Mouse (Mus musculus) megakaryocyte, embryonic 14.5 days (primary cell): Measurements from ENCODE around the gene Pitpna. TPM values are rescaled to one million over a fixed set of nuclear protein-coding genes. Genes with fewer than 3 reads are reported as not detected.

ENCODE experiments used
- H3K27me3 ChIP-seq: replicated peaks from 2 replicates; pipeline ENCODE3; 2012; ENCODE audit warnings: inconsistent platforms
- H3K36me3 ChIP-seq: replicated peaks from 2 replicates; pipeline ENCODE3; 2012; ENCODE audit warnings: low read length, inconsistent platforms, mixed read lengths
- H3K4me1 ChIP-seq: 2 replicates; pipeline ENCODE4 v1.6.1; 2012; ENCODE audit warnings: inconsistent platforms
- H3K4me3 ChIP-seq: replicated peaks from 2 replicates; pipeline ENCODE3; 2012; ENCODE audit warnings: moderate library complexity, mild to moderate bottlenecking, inconsistent platforms
- H3K9me3 ChIP-seq: 2 replicates; pipeline ENCODE4 v1.6.1; 2012; ENCODE audit warnings: inconsistent platforms
- FLI1 ChIP-seq: IDR thresholded peaks from 2 replicates; pipeline ENCODE4 v1.6.1; 2012; ENCODE audit warnings: low read length, inconsistent platforms, mixed read lengths
- GATA1 ChIP-seq: IDR thresholded peaks from 3 replicates; pipeline ENCODE4 v1.6.1; 2012; ENCODE audit warnings: mixed read lengths, low read length, inconsistent platforms, borderline replicate concordance
- polyA plus RNA-seq: library from polyadenylated mRNA; stranded (reverse); fragments of >175 nt; gene quantifications from 2 replicates; pipeline ENCODE4 v1.2.3, GENCODE M21; 2012; ENCODE audit warnings: low replicate concordance; ENCODE audit not compliant: insufficient read depth

Gene Pitpna
- polyA plus RNA-seq = 28.3 and 62.8 TPM in 2 replicates

DNA sequence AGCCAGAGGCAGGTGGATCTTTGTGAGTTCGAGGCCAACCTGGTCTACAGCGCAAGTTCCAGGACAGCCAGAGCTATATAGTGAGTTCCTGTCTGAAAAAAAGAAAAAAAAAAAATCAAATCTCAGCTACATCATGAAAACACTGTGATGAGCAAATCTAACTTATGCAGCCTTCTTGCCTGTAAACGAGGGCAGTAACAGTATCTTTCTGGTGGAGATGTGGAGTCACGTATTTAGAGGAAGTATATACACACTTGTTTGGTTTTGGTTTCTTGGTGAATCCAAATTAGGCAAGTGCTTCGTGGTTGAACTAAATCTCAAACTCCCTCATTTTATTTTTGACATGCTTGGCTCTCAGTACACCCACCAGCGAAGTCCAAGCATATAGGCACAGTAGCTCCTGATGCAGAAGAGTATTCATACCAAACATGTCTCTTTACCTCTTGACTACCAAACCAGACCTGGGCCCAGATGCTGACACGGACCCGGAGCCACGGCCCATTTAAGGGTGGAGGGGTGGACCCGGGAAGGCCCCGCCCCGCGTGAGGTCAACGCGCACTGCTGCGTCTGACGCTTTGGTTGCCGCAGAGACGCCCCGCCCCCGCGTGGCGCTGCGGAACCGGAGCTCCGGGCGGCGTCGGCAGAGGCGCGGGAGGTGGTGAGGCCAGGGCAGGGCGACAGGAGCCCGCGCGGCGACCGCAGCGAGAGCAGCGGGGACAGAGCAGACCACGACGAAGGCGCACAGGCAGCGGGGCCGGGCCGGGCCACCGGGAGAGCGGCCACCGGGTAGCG is at the start of gene Pitpna:
Gene Pitpna, plus strand, starts transcription at position 605 of the 792 bp plus-strand sequence.
- H3K9me3 ChIP-seq = no peaks in the 10 kb centered on the region
- TF ChIP-seq FLI1 (no peak), GATA1 (no peak)
- peak within 1 kb of the TSS; percentile 99 for H3K4me3 ChIP-seq
- peaks cover 29% of the 10 kb centered on the region for H3K36me3 ChIP-seq
- no peaks in the 10 kb centered on the region for H3K27me3 ChIP-seq
- peaks cover 69% of the 10 kb centered on the region for H3K4me1 ChIP-seq

DNA sequence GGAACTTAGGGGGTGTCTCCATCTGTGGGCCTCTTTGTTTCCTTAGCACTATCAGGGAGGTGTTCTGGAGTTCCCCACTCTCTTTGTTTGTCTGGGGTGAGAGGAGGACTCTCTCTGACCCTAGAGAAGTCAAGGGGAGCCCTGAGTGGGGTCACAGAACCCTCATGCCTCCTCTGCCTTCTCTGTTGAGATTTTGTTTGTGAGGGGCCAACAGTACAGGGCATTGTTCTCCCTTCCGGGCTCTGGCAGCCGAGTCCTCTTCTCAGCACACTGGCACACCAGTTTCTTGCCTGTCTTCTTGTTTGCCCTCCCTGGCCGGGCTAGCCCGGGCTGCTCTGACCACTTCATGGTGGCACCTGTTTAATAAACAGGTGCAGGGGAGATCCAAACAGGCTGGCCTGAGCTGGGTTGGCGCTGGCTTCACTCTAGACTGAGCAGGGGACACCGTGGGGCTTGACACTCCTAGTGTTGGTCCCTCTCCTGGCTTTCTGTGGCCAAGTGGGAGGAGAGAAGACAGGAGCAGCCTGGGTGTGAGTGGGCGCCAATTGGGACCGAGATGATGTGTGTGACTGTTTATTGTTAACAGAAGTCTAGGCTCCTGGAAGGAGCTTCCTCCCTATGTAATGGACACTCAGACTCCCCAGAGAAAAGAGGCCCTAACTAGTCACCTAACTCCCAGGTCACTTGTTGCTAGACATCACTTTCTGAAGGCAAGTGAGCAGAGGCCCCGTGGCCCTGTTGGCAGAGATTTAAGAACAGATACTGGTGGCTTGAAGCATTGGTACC is 49.5 kb upstream of the Pitpna start:
- Histone ChIP-seq H3K27me3 (no peaks in the 10 kb centered on the region), H3K4me3 (peak overlapping the region; percentile 86), H3K9me3 (no peaks in the 10 kb centered on the region), H3K36me3 (peaks cover 85% of the 10 kb centered on the region), H3K4me1 (peaks cover 96% of the 10 kb centered on the region)
- no peak for TF ChIP-seq FLI1
- no peak for TF ChIP-seq GATA1

DNA sequence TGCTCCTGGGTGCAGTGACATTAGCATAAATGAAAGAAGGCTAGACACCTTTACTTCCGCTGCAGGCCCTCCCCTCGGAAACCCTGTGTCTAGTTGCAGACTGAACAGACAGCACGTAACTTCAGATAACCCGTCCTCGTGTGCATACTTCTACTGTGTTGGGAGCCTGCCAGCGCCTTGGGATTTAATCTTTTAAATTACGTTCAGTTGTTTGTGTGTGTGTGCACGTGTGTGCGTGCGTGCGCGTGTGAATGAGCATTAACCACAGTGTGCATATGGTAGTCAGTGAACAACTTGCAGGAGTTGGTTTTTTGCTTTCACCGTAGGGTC is 49.0 kb upstream of the Pitpna start:
- Histone ChIP-seq H3K36me3 (peaks cover 90% of the 10 kb centered on the region), H3K9me3 (no peaks in the 10 kb centered on the region), H3K4me3 (no peak overlapping the region), H3K4me1 (peaks cover 91% of the 10 kb centered on the region), H3K27me3 (no peaks in the 10 kb centered on the region)
- TF ChIP-seq FLI1 (no peak), GATA1 (no peak)

DNA sequence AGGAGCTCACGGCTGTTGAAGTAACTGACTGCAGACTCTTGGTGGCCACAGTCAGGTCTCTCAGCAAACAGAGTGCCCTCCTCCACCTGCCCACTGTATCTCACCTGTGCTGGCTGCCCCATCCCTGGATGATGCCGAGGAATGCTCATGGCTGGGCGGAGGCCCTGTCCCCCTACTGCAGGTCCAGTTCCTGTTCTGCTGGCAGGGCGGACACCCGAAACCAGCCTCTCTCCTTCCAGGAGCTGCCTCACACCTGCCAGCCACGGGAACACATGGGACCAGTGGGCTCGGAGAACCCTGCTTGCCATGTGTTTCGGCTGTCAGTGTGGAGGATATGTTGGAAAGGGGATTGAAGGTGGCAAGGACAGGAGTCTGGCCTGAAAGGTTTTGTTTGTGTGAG is 47.7 kb upstream of the Pitpna start:
- peaks cover 91% of the 10 kb centered on the region for H3K4me1 ChIP-seq
- H3K4me3 ChIP-seq = peak overlapping the region; percentile 78
- TF ChIP-seq FLI1 (no peak), GATA1 (no peak)
- H3K27me3 ChIP-seq = no peaks in the 10 kb centered on the region
- peaks cover 95% of the 10 kb centered on the region for H3K36me3 ChIP-seq
- no peaks in the 10 kb centered on the region for H3K9me3 ChIP-seq

DNA sequence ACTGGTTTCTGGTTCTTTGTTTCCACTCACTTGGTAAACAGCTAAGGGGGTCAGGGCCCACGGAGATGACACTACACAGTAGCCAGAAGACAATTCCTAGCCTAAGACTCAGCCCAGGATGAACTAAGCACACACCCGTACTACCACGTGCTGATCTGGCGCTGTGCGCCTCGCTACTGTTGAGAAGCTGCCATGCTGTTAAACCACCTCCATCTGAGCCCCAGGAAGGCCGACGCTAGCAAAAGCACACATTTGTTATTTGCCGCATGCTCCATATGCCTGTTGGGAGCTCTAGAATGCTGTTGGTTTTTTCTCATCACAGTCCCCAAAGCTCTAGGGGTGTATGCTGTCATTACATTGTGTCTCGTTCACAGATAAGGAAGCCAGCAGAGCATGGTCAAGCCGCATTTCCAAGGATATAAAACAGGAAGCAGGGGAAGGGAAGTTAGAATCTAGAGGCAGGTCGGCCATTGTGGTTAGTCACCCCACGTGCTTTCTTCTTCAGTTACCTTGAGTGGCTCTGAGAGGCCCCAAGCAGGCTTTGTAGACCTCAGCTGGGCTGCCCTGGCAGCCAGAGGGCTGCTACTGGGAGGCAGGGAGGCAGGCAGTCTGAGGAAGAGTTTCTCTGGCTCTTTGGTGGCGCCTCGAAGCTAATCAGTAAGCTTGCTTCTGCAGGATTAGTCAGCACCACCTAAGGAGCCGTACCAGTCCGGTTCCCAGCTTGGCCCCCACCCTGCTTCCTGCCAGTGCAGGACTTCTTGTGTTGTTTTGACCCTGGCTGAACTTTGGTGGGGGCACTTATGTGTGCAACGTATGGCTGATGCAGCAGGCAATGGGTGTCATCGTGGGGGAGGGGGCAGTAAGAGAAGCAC is 47.0 kb upstream of the Pitpna start:
- no peaks in the 10 kb centered on the region for H3K27me3 ChIP-seq
- TF ChIP-seq FLI1 (no peak), GATA1 (no peak)
- peak overlapping the region; percentile 84 for H3K4me3 ChIP-seq
- peaks cover 91% of the 10 kb centered on the region for H3K4me1 ChIP-seq
- H3K36me3 ChIP-seq = peaks cover 95% of the 10 kb centered on the region
- no peaks in the 10 kb centered on the region for H3K9me3 ChIP-seq

DNA sequence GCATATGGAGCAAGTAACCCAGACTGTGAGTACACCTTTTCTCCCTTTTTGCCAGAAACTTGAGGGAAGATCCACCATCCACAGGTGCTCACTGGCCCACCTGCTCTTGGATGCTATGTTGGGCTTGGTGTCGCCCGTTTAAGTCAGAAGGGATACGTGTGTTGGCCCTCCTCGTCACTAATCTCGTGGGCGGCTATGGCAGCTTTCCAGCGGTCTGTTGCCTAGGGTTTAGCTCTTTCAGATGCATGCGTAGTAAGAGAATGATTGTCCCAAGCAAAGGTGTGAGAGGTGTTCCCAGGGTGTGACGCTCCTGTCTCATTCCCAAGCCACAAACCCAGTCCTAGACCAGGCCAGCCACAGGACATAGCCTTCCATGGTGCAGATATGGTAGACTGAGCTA is 43.2 kb upstream of the Pitpna start:
- no peak overlapping the region for H3K4me3 ChIP-seq
- TF ChIP-seq FLI1 (no peak), GATA1 (no peak)
- H3K27me3 ChIP-seq = no peaks in the 10 kb centered on the region
- H3K4me1 ChIP-seq = peaks cover 83% of the 10 kb centered on the region
- H3K36me3 ChIP-seq = peaks cover 96% of the 10 kb centered on the region
- no peaks in the 10 kb centered on the region for H3K9me3 ChIP-seq

DNA sequence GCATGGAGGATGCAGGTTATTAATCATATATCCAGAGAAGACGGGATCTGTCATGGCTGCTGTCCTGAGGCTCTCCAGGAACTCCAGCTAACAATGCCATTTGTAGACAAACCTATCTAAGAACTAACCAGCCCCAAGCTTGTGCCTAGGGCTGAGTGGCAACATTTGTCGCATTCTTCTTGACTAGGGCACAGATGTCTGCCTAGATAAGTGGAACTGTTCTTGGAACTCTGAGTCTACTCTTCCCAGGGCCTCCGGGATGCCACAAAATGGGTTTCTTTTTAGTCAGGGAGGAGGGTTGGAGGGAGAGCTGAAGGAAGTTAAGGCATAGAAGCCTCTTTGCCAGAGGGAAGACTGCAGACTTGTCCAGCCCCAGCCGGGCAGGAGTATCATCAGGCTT is 41.8 kb upstream of the Pitpna start:
- TF ChIP-seq GATA1 (no peak), FLI1 (no peak)
- H3K4me1 ChIP-seq = peaks cover 81% of the 10 kb centered on the region
- no peaks in the 10 kb centered on the region for H3K27me3 ChIP-seq
- peaks cover 97% of the 10 kb centered on the region for H3K36me3 ChIP-seq
- H3K9me3 ChIP-seq = no peaks in the 10 kb centered on the region
- H3K4me3 ChIP-seq = peak overlapping the region; percentile 5

DNA sequence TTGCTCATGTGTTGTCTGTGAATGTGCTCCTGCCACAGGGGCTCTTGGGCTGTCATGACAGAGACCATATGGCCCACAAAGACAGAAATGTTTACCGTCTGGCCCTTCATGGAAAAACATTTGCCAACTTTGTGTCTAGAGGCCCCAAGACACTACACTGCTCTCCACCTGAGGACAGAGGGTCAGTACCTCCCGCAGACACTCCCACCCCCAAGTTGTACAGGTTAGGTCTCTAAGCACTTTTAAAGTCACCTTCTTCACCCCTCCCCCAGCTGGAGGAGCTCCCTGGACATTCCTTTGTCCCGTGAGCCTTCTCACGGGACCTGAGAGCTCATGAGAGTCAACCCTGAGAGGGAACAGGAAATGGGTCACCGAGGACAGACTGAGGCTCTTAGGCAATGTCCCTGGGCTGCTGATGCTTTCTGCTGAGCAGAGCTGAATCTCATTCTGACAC is 38.2 kb upstream of the Pitpna start:
- Histone ChIP-seq H3K27me3 (no peaks in the 10 kb centered on the region), H3K9me3 (no peaks in the 10 kb centered on the region), H3K4me3 (no peak overlapping the region), H3K36me3 (peaks cover 94% of the 10 kb centered on the region), H3K4me1 (peaks cover 73% of the 10 kb centered on the region)
- no peak for TF ChIP-seq FLI1
- no peak for TF ChIP-seq GATA1

DNA sequence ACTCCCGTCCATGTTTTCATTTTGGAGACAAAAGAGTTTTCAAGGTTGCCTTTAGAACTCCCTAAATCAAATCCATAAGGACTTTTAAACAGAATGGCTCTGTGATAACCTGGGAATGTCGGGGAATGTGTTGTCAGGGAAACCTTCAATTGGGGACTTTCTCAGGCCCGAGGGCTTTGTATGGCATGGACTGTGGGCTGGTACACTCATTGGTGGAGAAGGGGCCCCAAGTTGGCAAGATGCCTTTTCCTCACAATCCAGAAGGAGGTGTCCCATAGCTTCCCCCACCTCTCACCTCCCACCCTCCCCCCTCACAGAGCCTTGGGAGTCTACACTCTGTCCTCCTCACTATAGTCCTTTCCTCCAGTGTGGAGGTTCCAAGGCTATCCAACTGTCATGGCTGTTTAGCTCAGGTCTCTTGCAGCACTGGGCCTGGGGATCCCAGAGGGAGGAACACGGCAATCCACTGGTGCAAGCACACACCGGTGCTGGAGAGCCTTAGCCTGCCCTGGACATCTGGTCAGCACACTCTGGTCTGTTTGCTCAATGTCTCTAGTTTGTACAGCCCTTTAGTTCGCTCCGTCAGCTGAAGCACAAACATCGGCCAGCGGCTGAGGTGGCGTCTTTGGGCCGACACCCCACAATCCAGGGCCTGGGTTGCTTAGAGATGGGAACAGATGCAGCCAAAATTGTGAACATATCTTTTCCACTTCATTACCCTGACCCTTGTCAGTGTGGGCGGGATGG is 37.5 kb upstream of the Pitpna start:
- H3K9me3 ChIP-seq = no peaks in the 10 kb centered on the region
- peaks cover 66% of the 10 kb centered on the region for H3K4me1 ChIP-seq
- TF ChIP-seq GATA1 (no peak), FLI1 (no peak)
- H3K27me3 ChIP-seq = no peaks in the 10 kb centered on the region
- H3K4me3 ChIP-seq = no peak overlapping the region
- H3K36me3 ChIP-seq = peaks cover 92% of the 10 kb centered on the region
